Mouse (Mus musculus) large intestine, adult 2 months (tissue): ENCODE measurements at regions not wholly inside any gene's neighbourhood (a gene's known extent, or its start where the extent isn't known, plus 50 kb on each side); places are given as distances from the start of the nearest gene placed in this dataset.

Source experiments
- DNase-seq: peaks from one replicate; pipeline ENCODE4 v3.0.0-alpha.2; 2012; ENCODE audit warnings: low read depth, low spot score
- WGBS: fragments of 180-500 bp; shearing (Covaris S2); methylation state at CpG from one replicate; pipeline ENCODE4 v1.1.7; 2018; 5-methylcytosine and 5-hydroxymethylcytosine counted together

DNA sequence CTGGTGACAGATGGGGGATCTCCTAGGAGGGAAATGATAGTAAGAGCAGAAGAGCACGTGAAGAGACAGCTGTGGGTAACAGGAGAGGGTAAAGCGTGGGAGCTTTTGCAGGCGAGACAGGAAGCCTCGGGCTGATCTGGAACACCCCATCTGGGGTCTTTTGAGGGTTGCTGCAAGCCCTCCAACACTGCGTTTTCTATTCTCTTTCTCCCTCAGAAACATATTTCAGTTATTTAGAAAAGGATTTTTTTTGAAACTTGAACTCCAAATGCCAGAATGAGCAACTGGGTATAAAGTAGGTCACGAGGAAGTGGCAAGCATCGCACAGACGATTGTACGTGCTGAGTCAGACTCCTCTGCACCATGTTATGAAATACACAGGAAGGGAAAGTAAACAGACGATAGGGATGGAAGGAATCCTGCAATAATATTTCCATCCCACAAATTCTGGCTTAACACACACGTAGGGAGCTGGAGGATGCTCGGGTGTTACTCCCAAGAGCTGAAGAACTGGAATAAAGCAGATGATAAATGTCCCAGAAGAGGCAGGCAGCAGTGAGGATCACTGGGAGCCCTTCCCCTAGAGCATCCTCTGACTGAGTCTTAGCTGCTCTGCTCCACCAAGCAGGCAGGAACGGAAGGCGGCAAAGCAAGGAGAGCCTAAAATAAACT lies 86.0 kb upstream of the Gm9887 start:
- WGBS, result 28% methylated on average over 14 of the region's 14 CpGs
- no peak for DNase-seq

DNA sequence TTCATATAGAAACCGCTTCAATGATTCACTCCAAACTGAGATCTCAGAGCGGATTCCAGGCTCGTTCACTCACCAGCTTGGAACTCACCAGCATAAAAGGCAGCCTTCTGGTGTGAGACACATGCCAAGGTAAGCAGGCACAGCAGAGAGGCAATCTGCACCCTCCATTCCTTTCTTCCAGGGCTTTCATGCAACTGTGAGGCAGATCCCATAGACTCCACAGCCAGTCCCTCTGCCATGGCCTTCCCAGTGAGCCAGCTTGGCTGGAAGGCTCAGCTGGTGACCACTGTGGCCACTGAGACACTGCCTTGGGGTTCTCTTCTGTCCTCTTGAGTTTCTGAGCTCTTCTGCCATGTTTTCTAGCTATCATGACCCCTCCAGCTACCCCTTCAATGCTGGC lies 84.5 kb upstream of the Gm9887 start:
- WGBS, result 87% methylated on average over 3 of the region's 3 CpGs
- no peak for DNase-seq

DNA sequence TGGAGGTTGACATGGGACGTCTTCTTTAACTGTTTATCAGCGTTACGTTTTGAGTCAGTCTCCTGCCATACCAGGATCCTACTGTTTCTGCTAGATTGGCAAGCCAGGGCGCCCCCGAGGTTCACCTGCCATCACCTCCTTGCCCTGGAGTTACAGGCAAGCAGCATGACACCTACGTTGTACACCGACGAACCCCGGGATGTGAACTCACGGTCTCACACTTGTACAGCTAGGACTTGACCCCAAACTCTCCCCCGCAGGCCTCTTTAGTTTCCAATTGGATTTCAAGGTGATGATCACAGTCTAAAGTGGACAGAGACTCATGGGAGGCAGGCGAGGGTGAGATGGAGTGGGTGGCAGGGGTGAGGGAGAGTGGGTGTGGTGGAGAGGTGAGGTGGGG lies 83.9 kb upstream of the Gm9887 start:
- DNase-seq, result no peak
- WGBS, result 94% methylated on average over 12 of the region's 12 CpGs

DNA sequence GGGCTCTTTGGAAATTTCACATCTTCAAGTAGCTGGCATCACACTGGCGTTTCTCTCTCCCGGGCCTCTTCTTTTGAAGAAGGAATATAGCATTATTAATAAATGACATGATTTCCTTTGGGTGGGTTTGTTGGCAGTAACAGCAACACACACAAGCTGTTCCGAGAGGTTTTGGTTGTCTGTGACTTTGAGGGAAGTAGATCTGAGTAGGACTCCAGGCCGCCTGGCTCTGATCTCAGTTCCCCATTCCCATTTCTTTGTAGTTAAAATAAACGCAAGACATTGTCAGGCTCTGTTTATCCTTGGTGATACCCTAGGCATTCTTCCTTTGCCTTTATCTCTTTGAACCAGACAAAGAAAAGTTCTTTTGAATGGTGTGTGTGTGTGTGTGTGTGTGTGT lies 83.3 kb upstream of the Gm9887 start:
- DNase-seq, result no peak
- 79% methylated on average over 5 of the region's 5 CpGs for whole genome bisulfite sequencing

DNA sequence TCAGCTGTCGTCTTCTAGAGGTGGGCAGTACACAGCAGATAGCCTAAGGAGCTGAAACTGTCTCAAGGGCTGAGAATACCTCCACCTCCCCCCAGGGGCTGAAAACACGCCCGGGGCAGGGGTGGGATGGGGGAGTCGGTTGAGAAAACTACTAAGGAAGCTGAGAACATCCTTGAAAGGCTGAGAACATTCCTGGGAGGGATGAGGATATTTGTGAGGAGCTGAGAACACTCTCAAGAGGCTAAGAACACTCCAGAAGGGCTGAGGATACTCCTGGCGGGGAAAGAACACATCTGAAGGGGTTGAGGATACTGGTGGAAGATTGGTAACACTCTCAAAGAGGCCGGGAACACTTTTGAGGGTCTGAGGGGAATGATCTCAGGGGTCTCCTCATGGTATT lies 81.3 kb upstream of the Gm9887 start:
- WGBS, result 87% methylated on average over 6 of the region's 6 CpGs
- no peak for DNase-seq

DNA sequence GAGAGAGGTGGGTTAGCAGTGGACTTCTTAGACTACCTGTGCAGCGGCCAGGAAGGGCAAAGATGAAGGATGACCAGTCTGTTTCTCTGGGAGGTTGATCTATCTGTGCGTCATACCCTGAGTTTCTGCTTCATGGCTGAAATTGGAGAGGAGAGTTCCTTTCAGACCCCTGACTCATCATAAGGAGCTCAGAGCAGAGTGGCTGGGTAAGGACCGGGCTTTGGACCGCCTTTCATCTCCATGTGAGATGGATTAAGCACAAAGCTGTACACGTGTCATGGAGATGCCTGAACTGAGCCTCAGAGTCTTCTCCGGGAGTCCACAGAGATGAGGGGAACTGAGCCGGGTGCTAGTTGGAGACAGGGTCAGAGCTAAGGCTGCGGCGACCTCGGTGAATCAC lies 80.7 kb upstream of the Gm9887 start:
- DNase-seq, result no peak
- 95% methylated on average over 10 of the region's 10 CpGs for WGBS

DNA sequence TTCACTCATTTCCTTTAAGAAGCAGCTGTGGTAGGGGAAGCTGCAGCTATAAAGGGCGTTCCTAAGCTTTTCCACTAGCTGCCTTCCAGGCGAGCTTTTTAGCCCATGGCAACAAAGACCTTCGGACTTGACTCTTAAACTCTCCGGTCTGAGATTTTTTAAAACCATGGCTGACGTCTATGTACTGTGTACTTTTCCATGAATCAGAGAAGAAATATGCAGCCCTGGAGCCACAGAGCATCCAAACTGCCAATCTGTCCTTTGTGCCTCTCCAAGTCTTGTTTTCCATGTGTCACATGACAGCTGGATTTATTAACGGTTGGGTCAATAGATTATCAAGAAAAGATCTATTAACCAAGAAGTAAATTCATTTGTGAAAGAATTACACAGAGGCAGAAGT lies 78.9 kb upstream of the Gm9887 start:
- WGBS, result 7% methylated on average over 6 of the region's 6 CpGs
- DNase-seq, result peak; percentile 59

DNA sequence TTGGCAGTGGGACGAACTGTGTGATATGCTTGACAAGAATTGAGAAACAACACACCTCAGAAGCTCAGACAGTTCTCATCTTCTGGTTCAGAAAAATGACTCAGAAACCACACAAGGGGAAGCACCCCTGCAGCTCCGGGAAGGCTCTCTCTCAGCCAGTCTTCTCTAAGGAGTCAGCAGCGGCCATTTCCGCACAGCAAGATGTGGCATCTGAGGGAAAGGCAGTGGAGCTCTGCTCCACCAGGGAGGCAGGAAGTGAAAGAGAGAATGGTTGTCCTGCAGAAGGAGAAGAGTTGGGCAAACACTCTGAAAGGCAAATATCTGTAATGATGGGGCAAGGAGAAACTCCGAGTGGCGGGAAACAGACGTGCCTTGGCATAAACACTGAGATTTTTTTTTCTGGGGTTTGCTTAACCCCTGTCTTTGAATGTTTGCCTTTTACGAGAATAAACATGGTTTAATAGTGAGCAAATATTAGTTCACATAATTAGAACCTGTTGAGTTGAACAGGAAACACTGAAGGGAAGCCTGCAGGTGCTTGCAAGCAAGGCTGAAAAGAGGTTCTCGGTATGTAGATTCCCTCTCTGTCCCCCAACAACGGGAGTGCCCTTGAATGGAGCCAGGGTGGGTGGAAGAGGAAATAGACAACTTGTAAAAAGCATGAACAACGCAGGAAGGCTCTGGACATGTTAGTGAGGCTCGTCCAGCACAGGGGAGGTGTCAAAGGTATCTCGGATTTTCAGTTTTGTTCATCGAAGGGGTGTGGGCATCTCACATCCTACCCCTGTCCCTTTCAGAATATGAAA lies 75.9 kb upstream of the Gm9887 start:
- WGBS, result 8% methylated on average over 14 of the region's 14 CpGs
- DNase-seq, result no peak

DNA sequence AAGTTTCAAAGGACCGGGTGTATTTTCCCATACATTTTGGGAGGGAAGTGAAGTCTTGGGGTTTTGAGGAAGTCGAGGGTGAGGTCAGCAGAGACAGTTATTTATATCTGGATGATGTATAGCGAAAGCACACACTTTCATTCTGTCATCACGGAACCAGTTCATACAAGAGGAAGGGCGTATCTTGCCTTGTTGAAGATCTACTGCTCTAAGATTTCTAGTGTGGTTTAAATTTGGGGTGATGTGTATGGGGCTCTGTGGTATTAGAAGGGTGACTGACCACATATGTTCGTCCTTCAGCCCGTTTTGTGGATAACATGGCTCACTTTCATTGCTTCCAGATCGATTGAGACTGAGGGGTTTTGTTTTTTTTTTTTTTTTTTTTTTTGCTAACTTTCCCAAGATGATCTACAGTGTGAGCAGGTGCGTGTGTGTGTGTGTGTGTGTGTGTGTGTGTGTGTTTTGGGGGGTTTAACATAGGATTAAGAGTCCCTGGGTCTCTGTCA lies 75.1 kb upstream of the Gm9887 start:
- no peak for DNase-seq
- WGBS, result 21% methylated on average over 9 of the region's 9 CpGs

DNA sequence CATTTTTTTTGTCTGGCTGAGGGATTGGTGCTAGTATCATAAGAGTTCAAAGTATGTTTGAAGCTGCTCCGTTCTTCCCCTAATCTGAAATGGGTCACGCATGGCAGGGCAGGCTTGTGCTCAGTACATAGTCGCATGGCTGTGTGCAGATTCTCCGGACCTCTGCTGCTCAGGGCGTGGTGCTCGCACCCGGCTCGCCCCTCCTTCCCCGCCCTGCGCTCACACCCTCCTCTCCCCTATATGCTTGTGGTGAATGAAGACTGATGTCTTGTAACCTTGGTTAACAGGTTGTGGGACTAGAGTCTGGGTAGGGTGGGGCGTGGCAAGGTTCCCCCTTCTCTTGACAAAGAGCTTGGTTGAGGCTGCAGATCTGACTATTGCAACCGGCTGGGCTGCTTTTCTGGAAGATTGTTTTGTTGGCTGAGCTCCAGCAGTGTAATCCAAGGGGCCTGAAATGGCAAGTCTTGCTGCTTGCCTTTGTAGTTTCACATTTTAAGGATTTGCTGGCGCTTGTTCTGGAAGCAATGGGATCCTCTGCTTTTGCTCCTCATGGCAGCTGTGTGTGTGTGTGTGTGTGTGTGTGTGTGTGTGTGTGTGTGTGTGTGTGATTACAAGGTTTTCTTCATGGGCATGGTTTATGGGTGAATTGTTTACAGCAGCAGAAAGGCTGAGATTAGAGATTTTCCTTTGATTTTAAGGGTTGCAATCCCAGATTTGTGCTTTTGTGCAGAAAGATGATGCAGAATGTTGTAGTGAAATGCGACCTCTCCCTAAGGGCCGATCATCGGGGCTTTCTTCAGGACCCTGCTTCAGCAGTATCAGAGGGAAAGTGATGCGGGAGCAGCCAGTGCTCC lies 74.4 kb upstream of the Gm9887 start:
- DNase-seq, result peak; percentile 78
- WGBS, result 11% methylated on average over 17 of the region's 17 CpGs

DNA sequence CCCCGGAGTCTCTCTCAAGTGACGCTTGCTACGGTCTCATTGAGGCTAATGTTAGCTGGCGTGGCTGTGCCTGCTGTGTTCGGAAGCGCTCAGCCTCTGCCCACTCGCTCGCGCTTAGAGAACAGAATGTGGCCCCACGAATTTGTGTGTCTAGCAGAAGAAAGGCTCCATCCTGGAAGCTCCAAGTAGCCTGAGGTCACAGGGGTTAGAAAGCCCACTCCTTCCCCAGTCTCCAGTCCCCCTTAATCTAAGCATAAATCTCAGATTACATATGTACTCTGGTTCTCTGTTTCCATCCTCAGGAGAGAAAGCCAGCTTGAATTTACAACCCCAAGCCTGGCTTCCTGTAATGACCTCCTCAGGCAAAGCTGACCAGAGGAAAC lies 73.8 kb upstream of the Gm9887 start:
- 60% methylated on average over 10 of the region's 10 CpGs for WGBS
- no peak for DNase-seq

DNA sequence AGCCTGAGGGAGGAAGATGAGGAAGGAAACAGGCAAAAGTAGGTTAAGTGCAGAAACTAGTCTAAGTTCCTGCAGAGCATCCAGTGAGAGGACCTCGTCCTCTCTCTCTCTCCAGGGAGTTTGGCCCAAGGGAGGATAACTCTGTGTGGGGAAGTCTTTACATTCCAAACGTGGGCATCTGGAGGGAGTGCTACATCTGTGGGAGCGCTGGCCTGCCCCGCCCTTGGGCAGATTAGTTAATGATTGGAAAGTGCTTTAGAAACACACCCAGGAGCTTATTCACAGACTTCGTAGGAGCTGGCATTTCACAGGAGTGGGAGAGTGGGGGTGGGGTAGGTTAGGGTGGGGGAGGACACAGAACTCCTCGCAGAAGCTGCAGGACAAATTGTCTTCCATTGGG lies 70.1 kb upstream of the Gm9887 start:
- WGBS, result 23% methylated on average over 6 of the region's 6 CpGs
- DNase-seq, result no peak

DNA sequence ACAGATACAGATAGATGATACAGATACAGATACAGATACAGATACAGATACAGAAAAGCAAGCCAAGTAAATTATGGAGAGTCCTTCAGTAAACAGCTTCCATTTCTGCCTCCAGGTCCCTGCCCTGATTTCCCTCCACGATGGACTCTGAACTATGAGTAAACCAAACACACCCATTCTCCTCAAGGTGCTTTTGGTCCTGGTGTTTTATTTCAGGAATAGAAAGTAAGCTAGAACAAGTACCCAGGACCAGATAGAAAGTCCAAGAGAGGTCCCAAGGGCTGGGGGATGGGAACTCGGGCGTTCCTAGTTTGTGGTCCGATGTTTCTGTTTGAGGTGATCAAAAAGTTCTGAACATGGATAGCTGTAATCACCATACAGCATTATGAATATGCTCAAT lies 69.5 kb upstream of the Gm9887 start:
- WGBS, result 37% methylated on average over 4 of the region's 4 CpGs
- DNase-seq, result no peak

DNA sequence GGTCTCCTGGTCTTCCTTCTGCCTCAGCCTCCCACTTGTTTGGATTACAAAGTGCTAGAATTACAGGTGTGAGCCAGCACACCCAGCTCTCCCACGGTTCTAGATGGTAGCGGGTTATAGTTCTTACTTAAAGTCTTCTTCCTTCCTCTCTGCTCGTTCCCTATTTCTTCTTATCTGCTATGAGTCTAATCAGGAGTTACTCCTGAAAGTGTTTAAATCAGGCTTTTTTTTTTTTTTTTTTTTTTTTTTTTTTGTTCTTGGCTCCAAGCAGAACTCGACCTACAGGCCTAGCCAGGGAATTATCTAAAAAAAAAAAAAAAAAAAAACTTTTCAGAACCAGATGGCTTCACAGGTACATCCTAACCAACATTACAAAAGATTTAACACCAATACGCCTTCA lies 66.0 kb upstream of the Gm9887 start:
- DNase-seq, result no peak
- 59% methylated on average over 5 of the region's 5 CpGs for WGBS

DNA sequence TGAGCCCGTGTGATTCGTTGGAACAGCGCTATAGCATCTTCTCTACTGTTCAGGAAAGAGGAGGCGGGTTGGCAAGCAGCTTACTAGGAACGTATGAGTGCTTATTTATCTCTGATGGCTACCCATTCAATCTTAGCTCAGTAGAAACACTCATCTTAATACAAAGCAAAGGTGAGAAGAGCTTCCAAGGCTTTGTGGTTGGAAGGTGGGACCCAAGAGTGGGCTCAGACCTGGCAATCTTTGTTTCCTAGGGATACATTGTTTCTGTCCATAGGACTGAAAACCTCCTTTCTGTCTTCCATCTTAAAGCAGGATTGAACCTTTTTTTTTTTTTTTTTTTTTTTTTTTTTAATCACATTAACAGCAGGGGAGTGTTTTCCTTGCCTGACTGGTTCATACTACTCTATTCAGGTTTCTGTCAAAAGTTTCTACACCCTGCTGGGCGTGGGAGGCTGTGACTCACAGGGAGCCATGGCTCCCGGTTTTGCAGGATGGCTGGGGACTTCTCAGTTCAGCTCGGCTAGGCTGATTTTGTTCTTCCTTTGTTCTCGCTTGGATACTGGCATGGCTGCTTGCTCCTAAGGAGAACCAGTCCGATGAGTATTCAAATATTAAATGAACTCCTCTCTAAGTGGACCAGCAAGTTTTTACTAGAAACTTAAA lies 64.7 kb upstream of the Gm9887 start:
- whole genome bisulfite sequencing, result 57% methylated on average over 10 of the region's 10 CpGs

DNA sequence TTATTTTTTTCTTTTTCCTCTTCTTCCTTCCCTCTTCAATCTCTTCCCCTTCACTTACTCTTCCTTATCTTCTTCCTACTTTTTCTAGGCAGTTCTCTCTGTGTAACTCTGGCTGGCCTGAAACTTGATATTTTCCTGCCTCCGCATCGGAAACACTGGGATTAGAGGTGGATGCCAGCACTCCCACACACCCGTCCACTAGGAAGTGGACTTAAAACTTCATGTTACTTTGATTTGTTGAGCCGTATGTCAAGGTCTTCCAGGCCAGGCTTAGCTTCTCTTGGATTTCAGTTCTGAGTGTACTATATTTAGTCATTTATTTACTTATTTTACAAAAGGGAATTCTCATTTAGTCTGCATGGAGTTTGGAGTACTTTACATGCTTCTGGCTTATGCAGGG lies 62.1 kb upstream of the Gm9887 start:
- WGBS, result 59% methylated on average over 4 of the region's 4 CpGs
- no peak for DNase-seq

More for the DNA sequence above, 64.7 kb upstream of the Gm9887 start:
- no peak for DNase-seq

DNA sequence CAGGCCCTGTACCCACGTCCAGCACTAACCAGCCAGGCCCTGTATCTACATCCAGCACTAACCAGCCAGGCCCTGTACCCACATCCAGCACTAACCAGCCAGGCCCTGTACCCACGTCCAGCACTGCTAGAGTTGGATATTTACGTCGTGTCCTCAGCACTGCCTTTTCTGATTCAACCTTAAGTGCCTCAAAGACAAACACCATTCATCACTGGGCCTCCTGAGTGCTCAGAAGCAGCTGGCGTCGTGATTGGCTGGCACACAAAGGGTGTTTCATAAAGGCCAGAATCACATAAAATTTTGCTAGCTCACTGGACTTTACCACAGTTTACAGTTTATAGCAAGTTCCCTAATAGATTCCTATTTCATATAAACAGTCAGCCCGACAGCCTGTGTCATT lies 59.8 kb upstream of the Gm9887 start:
- no peak for DNase-seq
- WGBS, result 42% methylated on average over 7 of the region's 7 CpGs

DNA sequence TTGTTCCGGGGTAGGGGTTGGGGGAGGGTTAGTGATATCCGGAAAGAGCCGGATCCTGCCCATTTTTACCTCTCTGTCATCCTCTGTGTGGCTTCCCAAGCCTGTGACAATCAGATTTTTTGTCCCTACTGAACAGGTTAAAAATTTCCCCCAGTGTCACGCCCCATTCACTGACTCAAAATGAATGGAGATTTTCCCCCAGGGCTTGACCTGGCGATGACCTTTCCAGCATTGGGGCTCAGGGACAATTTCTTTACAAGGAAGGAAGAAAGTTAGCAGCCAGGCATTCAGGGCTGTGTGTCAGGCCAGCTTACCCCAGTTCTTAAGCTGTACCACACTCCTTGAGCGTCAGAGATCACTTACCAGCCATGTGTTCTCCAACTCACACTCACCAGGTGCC lies 55.9 kb upstream of the Gm9887 start:
- 90% methylated on average over 6 of the region's 6 CpGs for WGBS
- DNase-seq, result no peak

DNA sequence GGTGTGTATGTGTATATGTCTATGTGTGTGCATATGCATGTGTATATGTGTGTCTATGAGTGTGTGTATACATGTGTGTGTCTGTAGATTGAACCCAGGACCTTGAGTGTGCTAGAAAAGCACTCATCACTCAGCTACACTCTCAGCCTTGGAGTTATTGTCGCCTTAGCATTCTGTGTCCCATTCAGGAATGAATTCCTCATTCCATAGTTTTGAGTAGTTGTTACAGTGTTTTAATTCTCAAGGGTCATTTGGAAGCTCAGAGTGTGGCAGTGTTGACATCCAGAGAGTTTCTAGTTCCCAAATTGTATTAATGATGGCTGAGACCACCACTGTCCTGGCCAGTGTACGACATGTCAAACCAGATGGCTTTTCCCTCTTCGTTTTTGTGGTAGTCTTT lies 53.4 kb upstream of the Gm9887 start:
- WGBS, result 85% methylated on average over 3 of the region's 3 CpGs
- no peak for DNase-seq

DNA sequence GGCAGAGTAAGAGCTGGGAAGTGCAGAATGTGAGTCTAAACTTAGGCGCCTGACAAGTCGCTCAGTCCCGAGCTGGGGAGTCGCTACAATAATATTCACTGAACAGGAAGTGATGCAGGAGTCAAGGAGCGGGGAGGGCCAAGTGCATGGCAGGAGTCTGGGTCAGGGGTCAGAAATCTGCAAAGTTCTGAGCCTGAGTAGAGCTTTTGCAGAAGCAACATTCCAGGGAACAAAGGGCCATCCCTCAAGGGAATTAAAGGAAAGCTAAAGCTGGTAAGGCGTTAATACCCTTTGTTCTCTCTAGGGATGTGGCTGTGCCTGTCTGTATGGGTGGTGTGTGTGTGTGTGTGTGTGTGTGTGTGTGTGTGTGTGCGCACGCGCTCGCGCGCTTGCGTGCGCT lies 52.7 kb upstream of the Gm9887 start:
- WGBS, result 69% methylated on average over 14 of the region's 14 CpGs

More for the DNA sequence above, 52.7 kb upstream of the Gm9887 start:
- DNase-seq, result no peak
